Mouse (Mus musculus) megakaryocyte-erythroid progenitor cell, adult 5-6 weeks (primary cell): ENCODE measurements around the gene Rundc3b. TPM values are rescaled to one million over a fixed set of nuclear protein-coding genes. Genes with fewer than 3 reads are reported as not detected.

Experiments
- ATAC-seq: replicated peaks from 2 replicates; pipeline ENCODE4 v1.8.0; 2016; ENCODE audit warnings: mild to moderate bottlenecking, inconsistent platforms; ENCODE audit not compliant: severe bottlenecking, poor library complexity, low FRiP score, low TSS enrichment
- total RNA-seq, 2 experiments: library from RNA; stranded (forward) in 1 of 2; stranded (reverse) in 1 of 2; fragments of 200-1000, 215-1000 nt in 1 of 2; fragments of >200 nt in 1 of 2; fragmentation: Nextera tagmentation in 1 of 2; gene quantifications; 2 replicates each; pipeline ENCODE4 v1.2.3; 2014 to 2017

Gene Rundc3b
- total RNA-seq (2014; fragmentation: Nextera tagmentation) (0.10 TPM in 1 of 2 replicates, not detected in the other), total RNA-seq (2017) (1.2 TPM in 1 of 2 replicates, not detected in the other)

DNA sequence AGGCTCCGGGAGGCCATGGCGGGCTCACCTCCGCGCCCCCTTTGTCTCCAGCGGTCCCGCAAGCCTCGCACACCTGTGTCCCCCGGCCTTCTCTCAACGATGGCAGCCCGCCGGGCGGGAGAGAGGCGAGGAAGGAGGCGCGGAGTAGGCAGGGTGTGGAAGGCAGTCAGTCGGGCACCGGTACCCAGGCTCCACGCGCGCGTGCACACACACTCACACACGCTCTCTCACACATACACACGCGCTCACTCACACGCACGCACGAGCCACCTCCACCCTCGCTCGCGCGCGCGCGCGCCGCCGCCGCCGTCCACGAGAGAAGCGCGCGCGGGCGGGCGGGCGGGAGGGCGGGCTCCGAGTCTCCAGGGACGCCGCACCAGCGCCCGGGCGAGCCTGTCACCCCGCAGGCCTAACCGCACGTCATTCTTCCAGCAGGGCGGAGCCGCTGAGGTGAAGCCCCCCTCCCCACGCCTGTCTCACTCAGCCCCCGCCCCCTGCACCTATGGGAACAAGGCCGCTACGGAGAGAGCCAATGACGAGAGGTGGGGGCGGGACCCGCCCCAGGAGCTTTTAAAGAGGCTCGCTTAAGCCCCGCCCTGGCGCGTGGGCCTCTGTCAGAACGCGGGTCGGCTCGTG is at the start of gene Rundc3b:
Gene Rundc3b (minus strand): TSS at position 357 of the 636 bp plus-strand sequence.
- ATAC-seq: peak; percentile 99

- no peak for ATAC-seq
Measured at GRCm38 (mm10) chr5:8669606-8670005, 46.9 kb upstream of the Rundc3b start.

- ATAC-seq: no peak
Measured at GRCm38 (mm10) chr5:8667758-8668474, 45.2 kb upstream of the Rundc3b start.

- ATAC-seq: no peak
Measured at GRCm38 (mm10) chr5:8664678-8665077, 41.9 kb upstream of the Rundc3b start.

GRCm38 (mm10) chr5:8660738-8661151 is 38.0 kb upstream of the Rundc3b start:
- no peak for ATAC-seq

DNA sequence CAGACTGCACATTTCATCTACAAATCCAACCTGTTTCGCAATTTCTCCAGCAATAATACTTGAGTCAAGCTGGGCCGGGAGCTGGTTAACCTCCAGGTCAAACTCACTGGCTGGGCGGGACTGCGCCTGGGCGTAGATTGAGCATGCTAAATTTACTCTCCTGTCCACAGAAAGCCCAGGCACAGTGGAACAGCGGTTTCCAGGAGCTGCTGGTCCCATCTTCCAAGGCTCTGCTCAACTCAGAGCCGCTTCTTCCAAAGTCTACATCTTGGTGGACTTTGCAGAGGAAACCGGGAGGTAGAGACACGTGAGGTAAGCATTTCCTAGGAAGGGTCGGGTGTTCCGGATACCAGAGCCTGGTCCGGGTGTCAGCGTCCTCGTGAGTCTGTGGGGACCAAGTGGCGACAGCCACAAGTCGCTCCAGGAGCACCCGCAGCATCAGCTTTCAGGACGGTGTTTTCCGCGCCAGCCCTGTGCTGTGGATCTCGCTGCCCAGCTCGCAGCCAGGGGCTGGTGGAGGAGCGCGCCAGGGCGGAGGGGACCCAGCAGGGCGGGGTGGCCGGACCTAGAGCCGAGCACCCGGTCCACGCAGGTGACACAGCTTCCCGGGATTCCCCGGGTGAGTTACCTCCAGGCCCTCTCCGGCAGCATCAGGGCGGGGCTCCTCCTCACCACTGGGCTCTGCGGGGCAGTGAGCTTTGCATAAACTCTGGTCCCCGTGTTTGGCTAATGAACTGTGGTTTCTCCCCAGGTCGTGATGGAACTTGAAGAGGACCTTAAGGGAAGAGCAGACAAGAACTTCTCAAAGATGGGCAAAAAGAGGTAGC is 37.4 kb upstream of the Rundc3b start, which contains the start of gene Abcb1a:
Gene Abcb1a (plus strand): TSS at position 167 of the 827 bp plus-strand sequence.
- peak; percentile 73 for ATAC-seq

GRCm38 (mm10) chr5:8652085-8652484 is 29.3 kb upstream of the Rundc3b start:
- ATAC-seq: no peak

DNA sequence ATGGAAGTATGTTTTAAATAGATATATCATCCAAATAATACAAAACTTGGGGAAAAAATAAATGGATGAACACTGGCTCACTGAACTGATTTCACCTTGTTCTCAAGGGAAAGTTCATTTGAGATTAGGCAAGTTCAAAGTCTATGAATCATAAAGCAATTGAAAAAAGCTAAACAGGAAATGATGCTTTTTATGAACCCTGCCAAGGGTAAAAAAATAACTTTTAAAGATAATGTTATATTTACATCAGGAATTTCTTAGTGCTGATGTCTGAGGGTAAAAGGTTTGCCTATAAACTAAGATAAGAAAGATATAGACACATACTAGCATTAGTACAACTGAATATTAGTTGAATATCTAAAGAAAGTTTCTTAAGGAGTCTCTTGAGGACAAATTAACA is 26.0 kb upstream of the Rundc3b start:
- no peak for ATAC-seq

GRCm38 (mm10) chr5:8648300-8648699 is 25.5 kb upstream of the Rundc3b start:
- ATAC-seq: no peak

GRCm38 (mm10) chr5:8634489-8634975 is 11.8 kb upstream of the Rundc3b start:
- ATAC-seq: no peak

- ATAC-seq: no peak
Measured at GRCm38 (mm10) chr5:8632901-8633300, 10.1 kb upstream of the Rundc3b start.

DNA sequence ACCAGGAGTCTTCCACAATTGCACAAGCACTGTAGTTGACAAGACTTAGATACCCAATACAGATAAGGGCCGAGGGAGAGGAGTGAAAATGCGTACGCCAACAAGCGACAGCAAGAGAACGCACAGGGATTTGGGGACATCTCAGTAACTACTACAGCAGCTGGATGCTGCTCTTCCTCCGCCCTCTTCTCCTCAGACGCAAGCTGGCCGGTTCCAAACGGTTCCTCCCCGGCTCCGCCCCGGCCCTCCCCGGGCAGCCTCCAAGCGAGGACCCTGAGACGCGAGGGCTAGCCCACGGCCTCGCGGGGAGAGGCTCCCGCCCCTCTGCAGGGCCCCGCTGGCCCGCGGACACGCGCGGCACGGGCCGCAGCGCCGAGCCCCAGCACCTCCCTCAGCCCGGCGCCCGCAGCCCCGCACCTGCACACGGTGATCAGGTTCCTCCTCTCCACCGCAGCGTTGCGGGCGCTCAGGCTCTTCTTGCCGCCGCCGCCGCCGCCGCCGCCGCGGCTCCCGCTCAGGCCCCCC is 619 bp downstream of the Rundc3b start:
- peak; percentile 62 for ATAC-seq

- no peak for ATAC-seq
Measured at GRCm38 (mm10) chr5:8571118-8571517, 51.6 kb downstream of the Rundc3b start.

- no peak for ATAC-seq
Measured at GRCm38 (mm10) chr5:8566867-8567266, 55.9 kb downstream of the Rundc3b start.

GRCm38 (mm10) chr5:8544512-8544911 is 78.2 kb downstream of the Rundc3b start:
- no peak for ATAC-seq

- ATAC-seq: no peak
Measured at GRCm38 (mm10) chr5:8542631-8543207, 80.0 kb downstream of the Rundc3b start.

DNA sequence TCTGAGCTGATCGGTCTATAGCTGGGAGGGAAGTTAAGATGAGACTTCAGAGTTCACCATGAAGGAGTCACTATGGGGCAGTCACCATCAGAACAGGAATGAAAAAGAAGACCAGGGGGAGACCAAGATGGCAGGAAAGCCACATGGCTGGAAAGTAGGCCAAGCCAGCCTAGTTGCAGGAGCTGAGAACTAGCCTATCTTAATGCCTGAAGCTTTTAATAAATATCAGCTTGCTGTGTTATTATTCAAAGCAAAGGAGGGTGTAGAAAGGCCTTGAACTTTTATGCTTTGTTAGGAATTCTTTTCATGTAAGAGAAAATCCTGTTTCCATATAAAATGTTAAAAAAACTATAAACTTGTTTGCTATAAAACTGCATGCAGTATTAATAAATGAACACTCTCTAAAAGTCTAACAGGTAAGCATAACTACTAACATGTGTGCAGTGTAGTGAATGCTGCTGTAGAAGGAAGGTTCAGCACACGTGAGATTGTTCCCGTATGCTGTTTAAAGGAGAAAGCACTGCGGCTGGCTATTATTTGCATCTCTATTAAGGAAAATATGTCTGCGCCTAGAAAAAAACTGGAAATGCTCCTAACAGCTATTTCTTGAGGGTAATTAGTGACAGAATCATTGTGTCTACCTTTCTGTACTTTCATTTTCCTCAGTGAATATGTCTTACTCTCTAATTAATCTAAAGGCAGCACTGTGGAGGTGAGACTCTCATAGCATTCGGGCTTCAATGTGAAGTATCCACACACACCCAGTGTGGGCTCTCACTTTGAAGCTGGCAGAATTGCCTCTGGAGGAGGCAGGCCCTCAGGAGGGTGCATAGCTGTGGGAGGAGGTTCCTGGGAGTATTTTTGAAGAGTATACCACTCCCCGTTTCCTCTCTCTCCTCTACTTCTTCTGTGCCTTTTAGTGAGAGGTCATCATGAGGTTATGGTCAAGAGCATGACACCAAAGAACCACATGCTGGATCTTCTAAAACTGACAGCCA is 81.3 kb downstream of the Rundc3b start:
- ATAC-seq: no peak

- ATAC-seq: no peak
Measured at GRCm38 (mm10) chr5:8519006-8519405, 103.7 kb downstream of the Rundc3b start.
